Mouse (Mus musculus): Measurements from ENCODE around the gene Clec3b.

- TF ChIP-seq EP300 (IDR thresholded peaks at IDR 0.05; ENCODE audit: low read depth), result no peak
- no peak for TF ChIP-seq CTCF (IDR thresholded peaks at IDR 0.05; ENCODE audit: low read depth)
Measured at GRCm38 (mm10) chr9:123104362-123104761, 46.4 kb upstream of the Clec3b start.

Data from liver, postnatal 0 days (tissue).